Mouse (Mus musculus) stomach, postnatal 0 days (tissue): ENCODE results near the gene Gsto2.

ENCODE experiments used
- CTCF ChIP-seq: IDR thresholded peaks from 2 replicates; pipeline ENCODE4 v1.5.1; 2016; ENCODE audit warnings: antibody characterized with exemption, low read depth, mild to moderate bottlenecking, moderate library complexity
- EP300 ChIP-seq: optimal IDR thresholded peaks from 2 replicates; pipeline ENCODE3; 2016; ENCODE audit warnings: antibody characterized with exemption

DNA sequence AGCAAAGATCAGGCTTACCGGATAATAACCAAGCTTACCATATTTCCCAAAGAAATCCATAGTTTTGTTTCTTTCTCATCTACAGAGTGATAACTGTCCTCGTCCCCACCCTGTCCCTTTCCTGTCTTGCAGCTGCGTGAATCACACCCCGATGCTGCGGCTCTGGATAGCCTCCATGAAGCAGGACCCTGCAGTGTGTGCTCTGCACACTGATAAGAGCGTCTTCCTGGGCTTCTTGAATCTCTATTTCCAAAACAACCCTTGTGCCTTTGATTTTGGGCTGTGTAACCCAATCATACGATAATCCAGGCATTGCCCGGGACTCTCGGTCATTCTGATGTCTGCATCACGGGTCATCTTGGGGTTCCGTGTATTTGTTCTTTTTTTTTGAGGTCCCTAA, 20.6 kb downstream of the Gsto2 start:
- TF ChIP-seq CTCF (no peak), EP300 (no peak)
